Mouse (Mus musculus) thymus, adult 18-20 months (tissue): ENCODE data around the gene Pinlyp.

Source experiments
- DNase-seq, 2 experiments: peaks; one replicate each; pipeline ENCODE4 v3.0.0; 2022; ENCODE audit warnings: mixed read lengths in 2 of 2

The Pinlyp gene

DNA sequence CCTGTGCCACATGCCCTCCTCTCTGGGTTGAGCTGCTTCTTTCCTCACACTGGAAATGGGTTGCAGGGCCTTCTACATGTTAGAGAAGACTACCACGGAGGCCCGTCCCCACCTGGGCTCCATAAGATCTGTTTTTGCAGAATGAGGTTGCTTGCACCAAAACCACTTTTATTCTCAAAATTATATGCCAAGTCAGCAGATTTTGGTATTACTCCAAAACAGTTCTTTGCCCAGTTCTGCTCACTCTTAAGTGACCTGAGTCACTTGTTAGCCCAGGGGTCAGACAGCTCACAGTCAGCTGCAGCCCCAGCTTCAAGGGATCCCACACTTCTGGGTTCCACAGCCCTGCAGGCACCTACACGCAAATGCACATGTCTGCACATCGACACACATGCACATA, 15.5 kb upstream of the Pinlyp start:
- no peak for DNase-seq

DNA sequence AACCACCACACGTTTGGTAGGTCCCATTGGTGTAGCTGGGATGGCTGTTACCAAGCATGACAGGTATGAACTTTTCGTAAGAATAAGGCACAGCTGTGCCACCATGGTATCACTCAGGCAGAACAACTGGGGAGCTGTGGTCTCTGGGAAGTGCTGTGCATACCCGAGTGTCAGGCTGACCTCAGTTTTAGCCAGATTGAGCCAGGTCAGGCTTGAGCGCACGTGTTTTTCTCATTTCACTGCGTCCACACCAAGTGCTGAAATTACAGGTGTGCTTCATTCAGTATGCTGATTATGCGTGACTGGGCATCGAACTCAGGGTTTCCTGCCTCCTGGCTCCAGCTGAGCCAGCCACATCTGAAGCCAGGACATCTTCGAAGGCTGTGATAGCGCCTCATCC, 9.9 kb upstream of the Pinlyp start:
- DNase-seq, result no peak

DNA sequence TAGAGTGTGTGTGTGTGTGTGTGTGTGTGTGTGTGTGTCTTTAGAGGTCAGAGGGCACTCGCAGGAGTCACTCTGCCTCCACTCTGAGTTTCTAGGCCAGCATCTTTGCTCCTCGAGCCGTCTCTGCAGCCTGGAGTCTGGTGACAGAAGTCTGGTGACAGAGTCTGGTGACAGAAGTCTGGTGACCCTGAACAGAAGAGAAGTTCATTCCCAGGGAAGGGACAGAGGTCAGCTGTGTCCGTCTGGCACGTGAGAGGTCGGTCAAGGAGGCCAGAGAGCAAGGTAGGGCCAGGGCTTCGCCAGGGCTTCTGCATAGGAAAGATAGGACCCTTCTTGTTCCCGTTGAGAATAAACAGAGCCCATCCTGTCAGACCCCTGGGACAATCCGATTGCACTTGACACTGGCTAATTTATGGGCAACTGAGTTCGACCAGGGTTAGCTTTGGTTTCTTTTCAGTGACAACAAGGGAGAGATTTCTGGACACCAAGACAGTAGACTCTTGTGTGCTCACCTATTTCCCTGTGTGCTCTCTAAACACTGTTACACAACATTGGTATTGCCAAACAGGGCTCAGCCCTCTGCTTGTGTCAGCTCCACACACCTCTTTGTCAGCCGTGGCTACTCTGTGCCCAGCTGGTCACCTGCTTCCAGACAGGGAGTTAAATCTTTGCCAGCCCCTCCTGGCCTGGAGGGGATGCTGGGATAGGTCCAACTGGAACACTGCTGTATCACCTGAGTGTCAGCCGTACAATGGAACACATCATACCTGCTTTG, 6.3 kb upstream of the Pinlyp start:
- no peak for DNase-seq

DNA sequence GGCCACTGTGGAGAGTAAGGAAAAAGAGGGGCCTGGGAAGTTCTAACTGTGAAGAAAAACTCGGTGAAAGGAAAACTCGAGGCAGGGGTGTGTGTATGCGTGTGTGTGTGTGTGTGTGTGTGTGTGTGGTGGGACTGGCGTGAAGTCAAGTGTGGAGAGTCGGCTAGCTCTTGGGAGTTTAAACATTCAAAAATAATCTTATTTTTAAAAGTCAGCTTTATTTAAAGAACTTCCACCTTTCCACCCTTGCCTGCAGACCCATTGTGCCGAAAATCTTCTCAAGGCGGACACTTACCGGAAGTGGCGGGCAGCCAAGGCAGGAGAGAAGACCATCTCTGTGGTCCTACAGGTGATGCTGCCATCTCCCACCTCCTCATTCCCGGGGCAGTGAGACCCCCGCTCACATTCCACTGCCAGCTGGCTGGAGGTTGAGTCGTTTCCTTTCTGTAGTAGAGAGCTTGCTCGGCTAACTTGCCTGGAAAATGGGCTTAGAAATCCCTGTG, 1.7 kb upstream of the Pinlyp start:
- DNase-seq, result no peak

DNA sequence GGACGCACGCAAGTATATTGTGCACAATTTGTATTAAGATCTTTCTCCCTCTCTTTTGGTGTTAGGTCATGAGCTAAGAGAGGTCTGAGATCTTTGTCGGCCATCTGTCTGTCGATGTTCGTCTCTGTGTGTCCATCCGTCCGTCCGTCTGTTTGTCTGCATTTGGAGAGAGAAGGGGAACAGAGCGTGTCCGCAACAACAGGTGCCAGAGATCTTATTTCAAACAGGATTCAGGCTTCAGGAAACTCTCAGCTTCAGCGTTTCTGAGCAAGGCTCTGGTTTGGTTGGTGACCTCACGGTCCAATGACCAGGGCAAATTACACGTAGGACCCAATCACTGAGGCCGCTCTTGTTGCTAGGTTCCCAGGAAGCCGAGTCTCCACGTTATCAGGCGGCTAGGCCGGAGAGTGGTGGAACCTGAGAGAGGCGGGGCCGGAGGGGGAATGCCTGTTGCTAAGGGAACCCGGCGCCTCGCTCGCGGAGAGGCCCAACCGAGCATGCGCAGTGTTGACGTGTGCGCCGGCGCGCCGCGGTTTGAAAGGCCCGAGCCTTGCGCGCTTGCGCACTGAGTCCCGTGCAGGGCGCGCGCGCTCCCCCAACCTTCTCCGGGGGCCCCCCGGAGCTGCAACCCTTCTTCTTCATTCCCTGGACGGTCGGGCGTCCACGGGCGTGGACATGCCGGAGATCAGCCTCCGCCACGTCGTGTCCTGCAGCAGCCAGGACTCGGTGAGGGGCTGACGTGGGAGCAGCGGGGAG, 894 bp upstream of the Pinlyp start:
- peak; percentile 96 to 97 for DNase-seq

DNA sequence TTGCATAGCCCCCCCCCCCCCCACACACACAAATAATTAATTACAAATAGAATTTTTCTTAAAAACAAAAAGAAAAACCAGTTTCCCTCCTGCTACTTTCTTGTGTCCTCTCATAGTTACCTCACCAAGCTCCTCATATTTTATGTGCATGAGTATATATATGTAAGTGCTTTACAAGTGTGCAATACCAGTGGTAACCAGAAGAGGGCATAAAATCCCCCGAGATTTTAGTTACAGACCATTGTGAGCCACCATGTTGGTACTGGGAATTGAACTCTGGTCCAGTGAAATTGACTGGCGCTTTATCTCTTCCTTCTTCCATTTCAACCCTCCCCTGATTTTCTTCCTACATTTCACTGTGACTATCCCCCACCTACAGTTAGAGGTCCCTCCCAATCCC, 1.4 kb downstream of the Pinlyp start:
- DNase-seq, result no peak

DNA sequence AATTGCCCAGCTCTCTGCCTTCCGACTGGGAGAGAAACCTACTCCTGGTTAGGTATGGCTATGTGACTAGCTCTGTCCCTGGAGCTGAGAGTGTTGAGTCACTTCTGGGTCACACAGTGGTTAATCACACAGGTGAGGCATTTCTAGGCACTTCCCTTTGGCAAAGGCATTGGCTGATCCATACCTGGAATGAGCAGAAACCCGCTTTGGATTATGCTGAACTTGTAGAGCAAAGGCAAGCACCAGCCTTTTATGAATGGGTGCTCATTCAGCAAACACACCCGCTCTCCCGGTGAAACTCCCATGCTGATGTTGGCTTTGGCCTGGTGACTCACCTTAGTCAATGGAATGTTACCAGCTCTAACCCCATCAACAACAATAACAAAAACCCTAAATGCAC, 6.2 kb downstream of the Pinlyp start:
- no peak for DNase-seq

DNA sequence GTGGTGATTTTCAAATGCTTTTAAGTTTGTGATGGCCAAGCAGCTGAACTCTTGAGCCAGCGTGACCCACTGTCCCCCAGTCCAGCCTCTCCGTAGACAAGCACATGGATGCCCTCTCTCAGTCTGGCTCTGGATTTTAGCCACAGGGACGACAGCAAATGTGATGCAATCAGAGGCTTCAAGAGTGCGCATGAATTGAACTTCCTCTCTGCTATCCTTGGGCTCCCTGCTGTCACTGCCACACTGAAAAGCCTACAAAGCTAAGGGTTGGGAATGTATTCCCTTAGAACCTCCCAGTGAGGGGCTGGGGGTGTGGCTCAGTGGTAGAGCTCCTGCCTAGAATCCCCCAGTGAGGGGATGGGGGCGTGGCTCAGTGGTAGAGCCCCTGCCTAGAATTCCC, 7.2 kb downstream of the Pinlyp start:
- DNase-seq, result no peak

DNA sequence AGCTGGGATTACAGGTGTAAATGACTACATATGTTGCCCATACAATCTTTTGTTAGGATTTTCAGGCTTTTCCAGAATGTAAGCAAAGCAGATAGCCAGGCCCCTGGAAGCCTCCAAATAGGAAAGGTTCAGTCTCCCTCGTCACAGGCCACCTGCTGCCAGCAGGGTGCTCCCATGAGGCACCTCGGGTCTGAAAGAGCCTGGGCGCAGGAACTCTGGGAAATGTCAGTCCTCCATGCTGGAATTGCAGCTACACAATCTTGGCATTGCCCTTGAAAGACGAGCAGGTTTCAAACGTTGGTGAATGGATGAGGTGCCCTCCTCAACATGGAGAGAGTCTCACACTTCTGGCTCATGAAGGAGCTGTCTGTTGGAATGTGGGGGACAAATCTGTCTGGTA, 7.8 kb downstream of the Pinlyp start:
- no peak for DNase-seq

DNA sequence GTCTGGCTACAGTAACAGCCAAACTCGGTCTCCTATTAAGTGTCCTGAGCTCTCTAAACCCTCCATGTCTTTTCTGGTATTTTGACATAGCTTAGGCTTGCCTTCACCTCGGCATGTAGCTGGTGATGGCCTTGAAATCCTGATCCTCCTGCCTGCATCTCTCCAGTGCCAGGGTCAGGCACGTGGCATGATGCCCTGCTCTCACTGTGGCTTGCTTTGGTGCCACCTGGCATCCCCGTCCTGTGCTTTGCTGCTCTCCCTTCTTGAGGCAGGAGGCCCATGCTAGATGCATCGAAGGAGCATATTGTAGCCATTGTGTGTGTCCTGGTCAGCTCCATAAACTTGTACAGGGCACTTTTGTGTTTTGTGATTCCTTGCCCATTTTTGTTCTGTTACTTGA, 8.3 kb downstream of the Pinlyp start:
- no peak for DNase-seq

DNA sequence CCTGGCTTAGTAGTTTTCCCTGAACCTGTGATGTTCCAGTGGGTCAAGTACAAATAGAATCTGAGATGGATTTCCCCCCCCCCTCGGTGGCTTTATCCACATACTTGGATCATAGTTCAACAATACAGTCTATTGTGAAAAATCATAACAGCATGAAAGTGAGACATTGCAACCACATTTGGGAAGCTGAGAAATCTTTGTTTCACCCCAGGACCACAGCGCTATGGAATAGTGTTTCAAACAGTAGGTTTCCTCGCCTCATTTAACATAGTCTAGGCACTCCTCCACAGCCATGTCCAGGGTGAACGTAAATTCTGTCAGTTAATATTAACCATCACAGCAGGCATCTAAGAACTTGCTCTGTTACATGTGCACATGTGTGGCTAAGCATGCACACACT, 8.8 kb downstream of the Pinlyp start:
- DNase-seq, result no peak

DNA sequence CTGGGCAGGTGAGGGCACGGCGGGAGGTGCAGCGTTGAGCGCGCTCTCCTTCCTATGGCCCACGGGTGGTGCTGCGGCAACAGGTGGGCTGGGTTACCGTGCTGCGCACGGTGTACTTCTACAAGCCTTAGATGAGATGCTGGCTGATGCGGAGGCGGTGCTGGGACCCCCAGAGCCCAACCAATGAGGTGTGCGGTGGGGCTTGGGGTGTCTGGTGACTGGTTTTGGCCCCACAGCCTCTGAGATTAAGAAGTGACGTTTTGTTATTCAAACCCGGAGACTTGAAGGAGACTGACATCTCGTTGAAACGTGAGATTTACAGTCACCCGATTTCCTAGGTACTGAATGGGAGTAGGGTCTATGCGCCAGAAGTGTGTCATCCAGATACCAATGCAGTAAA, 11.6 kb downstream of the Pinlyp start:
- no peak for DNase-seq

DNA sequence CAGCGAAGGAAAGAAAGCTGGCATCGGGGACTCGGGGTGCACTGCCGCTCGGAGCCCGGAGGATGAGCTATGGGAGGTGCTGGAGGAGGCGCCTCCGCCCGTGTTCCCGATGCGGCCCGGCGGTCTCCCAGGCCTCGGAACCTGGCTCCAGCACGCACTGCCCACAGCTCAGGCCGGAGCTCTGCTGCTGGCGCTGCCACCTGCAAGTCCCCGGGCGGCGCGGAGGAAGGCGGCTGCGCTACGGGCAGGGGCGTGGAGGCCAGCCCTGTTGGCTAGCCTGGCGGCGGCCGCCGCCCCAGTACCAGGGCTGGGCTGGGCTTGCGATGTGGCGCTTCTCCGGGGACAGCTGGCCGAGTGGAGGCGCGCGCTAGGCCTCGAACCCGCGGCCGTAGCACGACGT, 12.1 kb downstream of the Pinlyp start:
- no peak for DNase-seq

DNA sequence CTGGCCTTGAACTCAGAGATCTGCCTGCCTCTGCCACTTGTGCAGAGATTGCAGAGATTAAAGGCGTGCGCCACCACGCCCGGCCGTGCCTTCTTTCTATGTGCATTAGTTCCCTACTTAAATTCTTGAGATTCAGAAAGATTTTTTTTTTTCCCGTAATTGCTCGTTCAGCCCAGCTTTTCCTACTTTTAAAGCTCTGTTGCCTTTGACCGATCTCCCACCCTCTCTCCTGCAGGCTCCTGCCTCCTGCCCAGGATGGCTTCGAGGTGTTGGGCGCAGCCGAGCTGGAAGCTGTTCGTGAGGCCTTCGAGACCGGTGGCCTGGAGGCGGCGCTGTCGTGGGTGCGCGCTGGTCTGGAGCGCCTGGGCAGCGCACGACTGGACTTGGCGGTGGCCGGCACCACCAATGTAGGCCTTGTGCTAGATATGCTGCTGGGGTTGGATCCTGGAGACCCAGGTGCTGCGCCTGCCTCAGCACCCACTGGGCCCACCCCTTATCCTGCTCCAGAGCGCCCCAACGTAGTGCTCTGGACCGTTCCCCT, 12.8 kb downstream of the Pinlyp start:
- no peak for DNase-seq

DNA sequence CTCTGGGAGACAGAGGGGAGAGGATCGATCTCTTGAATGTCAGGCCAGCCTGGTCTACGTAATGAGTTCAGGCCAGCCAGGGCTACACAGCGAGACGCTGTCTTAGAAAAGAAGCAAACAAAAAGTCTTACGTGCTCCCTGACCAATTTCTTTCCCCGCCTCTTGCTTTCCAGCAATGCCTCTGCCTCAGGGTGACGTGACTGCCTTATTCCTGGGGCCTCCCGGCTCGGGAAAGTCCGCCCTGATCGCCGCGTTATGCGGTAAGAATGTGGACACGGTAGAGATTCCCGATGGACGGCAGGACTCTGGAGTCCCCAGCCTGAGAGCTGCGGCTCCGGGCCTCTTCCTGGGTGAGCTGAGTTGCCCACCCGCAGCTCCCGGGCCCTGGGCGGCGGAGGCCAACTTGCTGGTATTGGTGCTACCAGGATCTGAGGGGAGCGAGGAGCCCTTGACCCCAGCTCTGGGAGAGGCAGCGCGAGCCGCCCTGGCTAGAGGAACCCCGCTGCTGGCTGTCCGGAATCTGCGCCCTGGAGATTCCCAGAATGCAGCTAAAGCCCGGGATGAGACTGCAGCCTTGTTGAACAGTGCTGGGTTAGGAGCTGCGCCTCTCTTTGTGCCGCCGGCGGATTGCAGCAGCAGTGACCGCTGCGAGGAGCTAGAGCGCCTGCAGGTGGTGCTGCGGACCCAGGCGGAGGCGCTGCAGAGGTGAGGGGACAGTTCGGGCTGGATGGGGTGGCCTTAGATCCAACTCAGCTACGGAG, 14.5 kb downstream of the Pinlyp start:
- peak; percentile 48 to 49 for DNase-seq

DNA sequence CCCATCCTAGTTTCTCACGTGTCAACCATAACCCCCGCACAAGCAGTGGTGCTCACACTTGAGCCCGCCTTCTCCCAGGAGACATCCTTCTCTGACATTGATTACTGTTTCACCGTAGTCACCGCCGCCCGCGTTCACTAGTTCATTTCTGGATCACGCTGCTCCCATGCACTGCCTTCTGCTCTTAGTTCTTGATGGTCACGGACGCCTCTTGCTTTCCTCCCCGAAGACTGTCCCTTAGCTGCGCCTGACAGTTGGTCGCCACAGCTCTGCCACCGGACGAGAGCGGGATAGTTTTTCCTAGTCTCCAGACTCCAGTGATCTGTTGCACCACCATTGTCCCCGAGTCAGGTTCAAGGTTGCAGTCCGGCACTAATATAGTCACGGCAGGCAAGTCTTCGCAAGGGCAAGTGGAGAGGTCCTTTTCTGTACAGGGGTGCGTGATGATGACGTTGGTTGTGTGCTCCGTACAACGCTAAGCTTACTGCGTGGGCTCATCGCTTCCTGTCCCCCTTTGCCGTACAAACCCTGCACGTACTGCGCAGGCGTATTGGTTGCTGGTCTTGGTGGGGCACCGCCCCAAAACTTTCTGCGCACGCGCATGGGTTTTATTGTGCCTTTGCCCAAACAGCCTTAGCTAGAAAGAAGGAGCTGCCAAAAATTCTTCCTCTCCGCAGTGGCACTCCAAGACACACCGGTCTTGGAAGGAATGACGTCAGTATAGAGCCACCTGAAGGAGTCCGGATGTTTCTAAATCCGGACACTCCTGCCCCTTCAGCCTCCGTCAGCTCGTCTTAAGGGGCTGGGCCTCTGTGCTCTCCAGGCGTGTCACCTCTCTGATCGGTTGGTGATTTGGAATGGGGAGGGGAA, 15.6 kb downstream of the Pinlyp start, which contains the start of gene Irgq:
Irgq (plus strand) TSS at position 628 of the 870 bp plus-strand sequence.
- peak; percentile 96 to 98 for DNase-seq

DNA sequence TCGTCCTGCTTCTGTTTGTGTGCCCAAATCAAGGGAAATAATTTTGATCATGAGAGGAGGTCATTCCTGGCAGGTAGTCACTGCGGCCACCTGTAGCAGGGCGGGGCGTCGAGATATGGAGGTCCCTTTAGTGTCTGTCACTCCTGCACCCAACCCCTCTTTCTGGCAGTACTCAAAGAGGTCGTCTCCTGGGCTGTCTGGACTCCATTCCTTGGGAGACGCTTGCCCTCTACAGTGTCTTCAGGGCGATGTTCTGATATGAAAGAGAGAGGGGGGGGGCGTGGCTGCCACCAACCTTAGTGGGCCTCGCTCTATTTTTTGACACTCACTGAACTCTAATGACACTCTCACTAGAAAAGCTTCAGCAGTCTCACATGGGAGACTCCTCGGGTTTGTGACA, 16.3 kb downstream of the Pinlyp start:
- no peak for DNase-seq

DNA sequence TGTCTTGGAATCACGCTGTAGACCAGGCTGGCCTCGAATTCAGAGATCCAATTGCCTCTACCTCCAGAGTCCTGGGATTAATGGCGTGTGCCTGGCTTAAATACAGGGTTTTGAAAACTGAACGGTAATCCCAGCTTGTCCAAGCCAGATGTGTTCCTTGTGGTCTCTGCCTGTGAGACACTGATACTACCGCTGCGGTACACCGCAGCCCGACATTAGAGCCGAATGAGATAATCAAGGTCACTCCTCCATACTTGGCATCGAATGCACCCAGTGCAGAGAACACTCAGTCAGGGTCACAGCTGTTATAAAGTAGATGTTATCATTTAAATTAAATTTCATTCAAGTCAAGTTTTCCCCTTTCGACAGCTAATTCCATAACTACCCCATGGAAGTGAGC, 17.1 kb downstream of the Pinlyp start:
- DNase-seq, result no peak

DNA sequence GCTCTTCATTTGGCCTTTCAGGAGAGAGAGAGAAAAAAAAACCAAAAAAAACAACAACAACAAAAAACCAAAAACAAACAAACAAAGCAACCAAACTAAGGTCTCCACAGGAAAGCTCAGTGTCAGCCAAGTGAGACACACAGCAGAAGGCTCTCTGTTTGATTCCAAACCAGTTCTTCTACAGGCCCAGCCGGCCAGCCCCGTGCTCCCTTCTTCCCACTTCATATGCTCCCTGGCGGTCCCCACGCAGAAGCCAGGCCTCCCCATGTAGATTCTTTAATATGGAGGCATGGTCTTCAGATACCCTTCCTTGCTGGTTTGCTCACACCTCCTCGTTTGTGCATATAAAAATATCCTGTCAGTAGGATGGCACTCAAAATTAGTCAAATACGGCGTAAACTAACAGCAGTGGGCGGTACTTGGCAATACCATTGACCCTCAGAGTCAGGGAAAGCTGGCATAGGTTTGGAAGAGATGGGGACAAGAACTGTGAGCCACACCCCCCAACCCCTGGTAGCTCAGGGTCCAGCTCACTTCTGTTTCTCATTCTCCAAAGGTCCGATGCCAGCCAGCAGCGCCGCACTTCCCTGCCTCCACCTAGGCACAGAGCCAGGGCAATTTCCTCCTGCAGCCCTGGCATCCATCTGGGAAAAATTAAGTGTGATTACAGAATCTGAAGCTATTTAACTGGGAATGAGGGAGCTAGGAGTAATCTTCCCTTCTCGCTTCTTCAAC, 20.1 kb downstream of the Pinlyp start:
- DNase-seq, result no peak

DNA sequence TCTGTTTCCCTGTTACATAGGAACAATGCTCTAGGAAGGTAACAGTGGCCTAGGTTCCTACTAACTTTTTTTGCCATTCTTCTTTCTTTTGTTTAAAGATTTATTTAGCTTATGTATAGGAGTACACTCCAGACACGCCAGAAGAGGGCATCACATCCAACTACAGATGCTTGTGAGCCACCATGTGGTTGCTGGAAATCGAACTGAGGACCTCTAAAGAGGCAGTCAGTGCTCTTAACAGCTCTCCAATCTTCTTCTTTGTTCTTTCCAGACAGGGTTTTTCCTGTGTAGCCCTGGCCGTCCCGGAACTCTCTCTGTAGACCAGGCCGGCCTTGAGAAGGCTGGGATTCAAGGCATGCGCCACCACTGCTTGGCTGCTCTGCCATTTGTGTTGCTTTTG, 20.9 kb downstream of the Pinlyp start:
- DNase-seq, result no peak

DNA sequence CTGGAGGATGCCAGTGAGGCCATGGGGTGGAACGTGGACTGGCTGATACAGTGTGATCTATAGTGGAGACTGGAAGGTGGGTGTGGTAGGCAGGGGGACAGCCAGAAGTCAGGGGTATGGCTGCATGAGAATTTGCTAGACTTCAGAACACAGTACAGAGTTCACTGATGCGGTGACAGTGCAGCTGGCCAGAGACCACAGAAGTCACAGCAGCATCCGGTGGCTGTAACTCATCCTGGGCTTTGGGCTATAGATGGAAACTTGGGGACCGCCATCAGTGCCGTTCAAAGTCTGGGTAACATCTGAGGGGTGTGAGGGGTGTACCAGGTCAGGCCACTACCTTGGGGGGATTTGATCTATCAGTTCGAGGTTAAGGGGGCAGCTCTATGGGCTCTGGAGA, 22.2 kb downstream of the Pinlyp start:
- no peak for DNase-seq
